Mouse (Mus musculus) lung, embryonic 16.5 days (tissue): ENCODE results near the gene Vps13d. TPM values are rescaled to one million over a fixed set of nuclear protein-coding genes. Genes with fewer than 3 reads are reported as not detected.

ENCODE experiments used
- ATAC-seq: fragments of 200-750 bp; cut with Nextera tagmentation; 2 replicates; pipeline ENCODE4 v1.8.0; 2017; ENCODE audit warnings: low read depth, mild to moderate bottlenecking, moderate library complexity
- H3K27ac ChIP-seq: fragments of 300-500 bp; sonication (generic); 2 replicates; pipeline ENCODE4 v1.5.1; 2014; ENCODE audit warnings: mild to moderate bottlenecking, control low read depth, low read length
- H3K27me3 ChIP-seq: fragments of 300-500 bp; sonication (generic); 2 replicates; pipeline ENCODE4 v1.6.1; 2014; ENCODE audit warnings: low read depth, low read length, mixed read lengths; ENCODE audit not compliant: control insufficient read depth, insufficient read depth
- H3K36me3 ChIP-seq: fragments of 300-500 bp; sonication (generic); 2 replicates; pipeline ENCODE4 v1.6.1; 2014; ENCODE audit warnings: low read length; ENCODE audit not compliant: control insufficient read depth, insufficient read depth
- H3K4me1 ChIP-seq: fragments of 300-500 bp; sonication (generic); replicated peaks from 2 replicates; pipeline ENCODE4 v1.6.1; 2014; ENCODE audit warnings: low read length, mixed read lengths; ENCODE audit not compliant: control insufficient read depth, insufficient read depth
- H3K4me2 ChIP-seq: fragments of 300-500 bp; sonication (generic); 2 replicates; pipeline ENCODE4 v1.6.1; 2014; ENCODE audit warnings: low read depth, low read length, control low read depth
- H3K4me3 ChIP-seq: fragments of 300-500 bp; sonication (generic); 2 replicates; pipeline ENCODE4 v1.5.1; 2014; ENCODE audit warnings: mild to moderate bottlenecking, low read length, control low read depth
- H3K9ac ChIP-seq: fragments of 300-500 bp; sonication (generic); 2 replicates; pipeline ENCODE4 v1.6.1; 2014; ENCODE audit warnings: low read length, control low read depth
- H3K9me3 ChIP-seq: fragments of 300-500 bp; sonication (generic); 2 replicates; pipeline ENCODE4 v1.6.1; 2016; ENCODE audit warnings: low read length; ENCODE audit not compliant: control insufficient read depth
- WGBS: fragments of 180-500 bp; shearing (Covaris S2); extraction: QIAGEN DNeasy Blood & Tissue Kit; methylation state at CpG from one replicate; pipeline ENCODE4 v1.1.7; 2014; 5-methylcytosine and 5-hydroxymethylcytosine counted together
- polyA plus RNA-seq: library from polyadenylated mRNA; unstranded; fragments of >200 nt; fragmentation: Nextera tagmentation; extraction: Ambion mirVana; gene quantifications from 2 replicates; pipeline ENCODE4 v1.2.1, GENCODE M21; 2015

Gene Vps13d
- polyA plus RNA-seq, 1 experiment from 2014 or later, result 5.9 TPM

DNA sequence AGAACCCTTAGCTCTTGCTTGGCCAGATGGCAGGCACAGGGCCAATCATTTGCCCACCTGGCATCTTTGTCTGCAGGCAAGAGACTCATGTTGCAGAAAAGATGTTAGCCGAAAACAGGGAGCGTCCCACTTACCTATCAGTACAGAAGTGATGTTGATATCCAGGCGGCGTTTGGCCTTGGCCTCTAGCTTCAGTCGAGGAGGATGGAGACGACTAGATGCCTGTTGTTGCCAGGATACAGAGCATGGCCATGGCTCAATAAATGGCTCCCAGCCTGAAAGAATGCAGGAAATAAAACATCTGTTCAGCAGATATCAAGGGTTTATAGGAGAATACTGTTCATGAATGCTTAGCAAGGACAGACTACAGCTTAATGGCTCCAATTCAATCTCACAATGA is 88.0 kb downstream of the Vps13d start:
- H3K9me3 ChIP-seq, result no peaks in the 10 kb centered on the region
- H3K4me2 ChIP-seq, result no peak overlapping the region
- H3K27me3 ChIP-seq, result no peaks in the 10 kb centered on the region
- no peaks in the 10 kb centered on the region for H3K4me1 ChIP-seq
- H3K36me3 ChIP-seq, result peaks cover 20% of the 10 kb centered on the region
- no peak overlapping the region for H3K27ac ChIP-seq
- no peak overlapping the region for H3K4me3 ChIP-seq
- no peak overlapping the region for H3K9ac ChIP-seq
- WGBS, result 65% methylated on average over 6 of the region's 6 CpGs
- no peak for ATAC-seq

DNA sequence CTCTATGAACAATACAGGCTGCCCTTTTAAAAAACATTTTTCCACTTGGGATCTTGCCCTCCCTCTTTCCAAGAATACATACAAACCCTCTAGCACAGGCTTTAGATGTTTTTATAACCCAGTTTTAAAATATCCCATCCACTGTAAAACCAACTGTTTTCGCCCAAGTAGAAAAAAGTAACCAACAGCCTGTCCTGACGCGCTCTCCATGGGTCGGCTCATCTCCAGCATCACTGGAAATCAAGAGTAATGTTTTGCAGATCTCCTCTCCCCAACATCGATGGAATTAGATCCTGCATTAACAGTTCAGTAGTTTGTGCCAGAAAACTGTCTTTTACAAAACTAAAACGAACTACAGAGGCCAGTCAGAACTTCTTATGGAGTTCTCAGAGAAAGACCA is 89.5 kb downstream of the Vps13d start:
- Histone ChIP-seq H3K9me3 (no peaks in the 10 kb centered on the region), H3K36me3 (peaks cover 16% of the 10 kb centered on the region), H3K4me1 (no peaks in the 10 kb centered on the region), H3K4me3 (no peak overlapping the region), H3K4me2 (no peak overlapping the region), H3K9ac (no peak overlapping the region), H3K27ac (no peak overlapping the region), H3K27me3 (no peaks in the 10 kb centered on the region)
- no peak for ATAC-seq
- WGBS, result 83% methylated on average over 6 of the region's 6 CpGs

DNA sequence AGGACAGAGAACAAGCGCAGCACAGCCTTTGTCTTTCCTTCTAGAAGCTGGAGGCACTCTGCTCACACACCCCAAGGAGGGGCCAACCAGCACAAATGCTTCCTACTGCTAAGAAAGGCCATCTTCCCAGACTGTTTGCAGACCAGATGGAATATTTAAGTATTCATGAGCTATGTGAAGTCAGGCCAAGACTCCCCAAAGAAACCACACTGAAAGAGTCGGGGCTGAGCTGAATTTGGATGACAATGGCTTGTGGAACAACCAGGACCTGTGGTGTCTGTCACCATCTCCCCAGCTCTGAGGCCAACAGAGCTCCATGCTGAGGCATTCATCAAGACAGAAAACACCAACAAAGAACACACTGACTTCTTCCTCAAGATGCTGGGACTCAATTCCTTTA is 89.9 kb downstream of the Vps13d start:
- Histone ChIP-seq H3K36me3 (peaks cover 16% of the 10 kb centered on the region), H3K4me3 (no peak overlapping the region)
- WGBS, result 78% methylated on average over 2 of the region's 2 CpGs

GRCm38 (mm10) chr4:145103617-145104016 is 91.2 kb downstream of the Vps13d start:
- no peaks in the 10 kb centered on the region for H3K4me1 ChIP-seq
- H3K27me3 ChIP-seq, result no peaks in the 10 kb centered on the region
- H3K4me3 ChIP-seq, result no peak overlapping the region
- ATAC-seq, result no peak
- H3K9ac ChIP-seq, result no peak overlapping the region
- H3K9me3 ChIP-seq, result no peaks in the 10 kb centered on the region
- peaks cover 18% of the 10 kb centered on the region for H3K36me3 ChIP-seq
- no peak overlapping the region for H3K4me2 ChIP-seq
- H3K27ac ChIP-seq, result no peak overlapping the region

More for the DNA sequence above, 89.9 kb downstream of the Vps13d start:
- Histone ChIP-seq H3K27me3 (no peaks in the 10 kb centered on the region), H3K27ac (no peak overlapping the region), H3K9ac (no peak overlapping the region), H3K9me3 (no peaks in the 10 kb centered on the region), H3K4me1 (no peaks in the 10 kb centered on the region), H3K4me2 (no peak overlapping the region)
- ATAC-seq, result no peak

DNA sequence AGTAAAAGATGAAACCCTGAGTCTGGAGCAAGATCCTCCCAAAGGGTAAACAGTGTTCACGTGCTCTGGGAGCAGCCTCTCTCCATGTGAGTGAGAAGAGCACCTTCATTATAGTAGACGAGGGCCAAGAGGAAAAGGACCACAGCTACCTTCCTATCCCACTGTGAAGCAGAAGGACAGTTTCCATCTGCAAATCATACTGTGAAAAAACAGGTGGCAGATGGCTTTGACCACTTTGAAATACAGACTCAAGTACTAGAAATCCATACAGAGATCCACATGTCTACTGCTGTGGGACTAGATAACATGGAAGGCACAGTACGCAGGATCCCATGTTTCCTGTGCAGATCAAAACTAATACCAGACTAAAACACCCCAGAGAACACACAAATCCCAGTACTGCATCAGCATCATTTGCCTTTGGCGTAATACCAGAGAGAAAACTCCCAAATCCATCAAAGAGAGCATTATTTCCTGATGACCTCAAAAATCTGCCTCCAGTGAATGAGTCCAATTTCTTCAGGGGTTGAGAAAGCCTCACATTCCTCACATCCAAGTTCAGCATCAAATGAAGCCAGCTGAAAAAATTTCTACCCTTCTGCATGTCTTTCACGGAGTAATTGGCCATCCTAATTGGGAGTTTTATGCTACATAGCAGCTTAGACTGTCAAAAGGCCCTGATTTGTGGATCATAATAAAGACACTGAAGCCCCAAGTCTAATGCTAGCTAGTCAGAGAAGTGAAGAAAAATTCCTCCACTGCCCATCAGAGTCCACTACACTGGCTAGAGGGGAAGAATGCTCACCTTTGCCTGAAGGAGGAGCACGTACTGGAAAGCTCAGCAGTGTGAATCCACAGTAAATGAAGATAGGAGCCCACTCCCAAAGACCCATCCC is 92.7 kb downstream of the Vps13d start:
- no peak overlapping the region for H3K4me2 ChIP-seq
- ATAC-seq, result no peak
- H3K9me3 ChIP-seq, result no peaks in the 10 kb centered on the region
- no peak overlapping the region for H3K9ac ChIP-seq
- H3K36me3 ChIP-seq, result peaks cover 19% of the 10 kb centered on the region
- H3K27ac ChIP-seq, result no peak overlapping the region
- no peaks in the 10 kb centered on the region for H3K27me3 ChIP-seq
- H3K4me3 ChIP-seq, result no peak overlapping the region
- 71% methylated on average over 6 of the region's 6 CpGs for WGBS
- H3K4me1 ChIP-seq, result no peaks in the 10 kb centered on the region

DNA sequence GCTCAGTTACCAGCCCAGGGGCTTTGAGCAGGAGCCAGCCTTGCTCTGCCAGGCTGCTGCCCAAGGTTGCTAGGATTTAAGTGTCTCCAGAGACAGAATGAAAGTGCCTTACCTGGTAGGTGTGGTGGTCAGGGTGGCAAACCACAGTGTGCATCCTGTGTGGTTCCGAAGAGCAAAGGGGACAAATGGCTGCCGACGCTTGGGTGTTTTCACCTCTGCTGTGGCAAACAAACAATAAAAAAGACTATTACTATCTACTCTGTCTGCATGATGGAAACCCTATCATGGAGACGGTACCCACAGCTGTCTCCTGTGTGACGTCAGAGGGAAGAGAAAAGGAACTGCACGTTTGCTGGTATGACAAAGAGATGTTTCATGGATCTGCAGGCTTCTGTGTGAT is 95.0 kb downstream of the Vps13d start:
- WGBS, result 79% methylated on average over 6 of the region's 6 CpGs
- Histone ChIP-seq H3K4me2 (no peak overlapping the region), H3K9ac (no peak overlapping the region), H3K27me3 (no peaks in the 10 kb centered on the region), H3K9me3 (no peaks in the 10 kb centered on the region), H3K27ac (no peak overlapping the region), H3K4me1 (no peaks in the 10 kb centered on the region), H3K4me3 (no peak overlapping the region), H3K36me3 (peaks cover 15% of the 10 kb centered on the region; the same call in 1 of the 2 replicates)
- no peak for ATAC-seq

DNA sequence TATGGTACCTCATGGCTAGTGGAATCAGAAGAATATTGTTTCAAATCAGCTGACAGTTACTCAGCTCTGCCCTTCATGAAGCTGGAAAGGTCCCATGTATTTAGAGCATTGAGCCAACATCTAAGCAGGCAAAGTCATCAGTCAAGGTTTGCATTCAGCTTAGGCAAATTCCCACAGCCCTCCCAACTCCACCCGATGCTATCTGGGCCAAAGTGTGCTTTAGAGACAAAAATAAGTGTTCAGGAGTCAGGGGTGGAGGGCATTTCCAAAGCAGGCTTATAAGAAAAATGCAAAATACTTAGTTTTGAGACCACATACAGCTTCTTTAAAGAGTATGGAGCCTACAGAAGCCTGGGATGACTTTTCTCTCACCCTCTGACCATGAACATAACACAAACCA is 95.5 kb downstream of the Vps13d start:
- H3K27me3 ChIP-seq, result no peaks in the 10 kb centered on the region
- H3K4me3 ChIP-seq, result no peak overlapping the region
- no peak for ATAC-seq
- no peaks in the 10 kb centered on the region for H3K9me3 ChIP-seq
- H3K9ac ChIP-seq, result no peak overlapping the region
- no peaks in the 10 kb centered on the region for H3K4me1 ChIP-seq
- no peak overlapping the region for H3K4me2 ChIP-seq
- WGBS, result 85% methylated on average over 1 of the region's 1 CpGs
- H3K27ac ChIP-seq, result no peak overlapping the region
- peaks cover 18% of the 10 kb centered on the region; the same call in 1 of the 2 replicates for H3K36me3 ChIP-seq

DNA sequence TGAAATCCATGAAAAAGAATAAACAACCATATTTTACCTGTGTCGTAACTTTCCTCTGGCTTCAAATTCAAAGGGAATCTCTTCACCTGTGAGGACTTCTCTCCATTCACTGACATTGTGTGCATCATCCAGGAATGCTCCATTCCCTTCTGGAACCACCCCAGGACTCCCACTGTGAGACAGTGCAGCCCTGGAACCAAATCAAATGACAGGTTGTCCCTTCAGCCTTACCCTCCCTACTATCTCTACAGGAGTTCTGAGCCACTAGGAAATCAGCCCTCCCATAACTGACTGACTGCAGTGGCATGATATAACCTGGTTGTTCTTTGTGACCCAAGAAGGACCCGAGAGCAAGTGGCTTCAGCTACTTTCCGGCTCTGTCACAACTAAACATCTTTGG is 96.8 kb downstream of the Vps13d start:
- Histone ChIP-seq H3K36me3 (peaks cover 21% of the 10 kb centered on the region; the same call in 1 of the 2 replicates), H3K9me3 (no peaks in the 10 kb centered on the region), H3K4me2 (no peak overlapping the region), H3K27me3 (no peaks in the 10 kb centered on the region), H3K27ac (no peak overlapping the region), H3K4me3 (no peak overlapping the region), H3K9ac (no peak overlapping the region), H3K4me1 (no peaks in the 10 kb centered on the region)
- no peak for ATAC-seq
- 92% methylated on average over 3 of the region's 3 CpGs for WGBS

DNA sequence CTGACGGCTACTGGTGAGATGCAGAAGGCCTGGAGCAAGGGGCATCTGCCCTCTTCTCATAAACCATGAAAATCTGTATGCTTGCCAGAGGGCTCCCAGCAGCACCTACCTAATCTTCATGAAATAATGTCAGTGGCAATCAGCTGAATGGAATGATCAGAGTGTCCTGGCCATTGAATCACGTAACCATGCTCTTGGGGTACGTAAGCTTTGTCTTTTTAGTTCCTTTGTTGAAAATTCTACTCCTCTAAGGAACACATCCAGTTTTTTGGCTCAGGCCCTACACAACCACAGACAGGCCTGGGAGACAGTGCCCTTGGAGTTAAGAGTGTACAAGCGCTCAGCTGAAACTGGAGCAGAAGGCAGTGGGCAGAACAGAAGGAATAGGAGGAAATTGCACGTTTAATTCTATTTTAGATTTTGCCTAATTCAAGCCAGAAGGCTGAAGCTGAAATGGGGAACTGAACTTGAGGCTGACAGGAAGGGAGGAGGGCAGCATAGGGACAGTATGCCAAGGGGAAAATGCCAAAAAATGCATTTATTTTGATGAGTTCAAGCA is 98.2 kb downstream of the Vps13d start:
- Histone ChIP-seq H3K27me3 (no peaks in the 10 kb centered on the region), H3K36me3 (peaks cover 21% of the 10 kb centered on the region; the same call in 1 of the 2 replicates), H3K4me1 (no peaks in the 10 kb centered on the region), H3K4me3 (no peak overlapping the region), H3K9ac (no peak overlapping the region), H3K9me3 (no peaks in the 10 kb centered on the region), H3K27ac (no peak overlapping the region), H3K4me2 (no peak overlapping the region)
- WGBS, result 84% methylated on average over 5 of the region's 5 CpGs
- no peak for ATAC-seq
